Mouse (Mus musculus) gastrocnemius, adult 8-10 months (tissue): ENCODE results near the gene Stub1. TPM values are rescaled to one million over a fixed set of nuclear protein-coding genes. Genes with fewer than 3 reads are reported as not detected.

Source experiments
- DNase-seq, 2 experiments: peaks; one replicate each; pipeline ENCODE4 v3.0.0; 2022; ENCODE audit warnings: low spot score in 2 of 2
- microRNA-seq: library from miRNA; unstranded; fragments of <30 nt; microRNA quantifications from one replicate; pipeline ENCODE4 v1.2.0, GENCODE M21; 2022
- total RNA-seq, 4 experiments: library from RNA; stranded (reverse); gene quantifications; 2 replicates each; pipeline ENCODE4 v1.2.4; 2022

Stub1 gene
- total RNA-seq, 4 experiments from 2014 or later: 87.3 to 101 (median 91.1) TPM

GRCm38 (mm10) chr17:25791843-25792527, 41.2 kb downstream of the Stub1 start:
- DNase-seq: peak; percentile 73 to 76

GRCm38 (mm10) chr17:25791320-25791842, 41.8 kb downstream of the Stub1 start:
- DNase-seq: no peak

GRCm38 (mm10) chr17:25786781-25787504, 46.3 kb downstream of the Stub1 start:
- no peak for DNase-seq

DNA sequence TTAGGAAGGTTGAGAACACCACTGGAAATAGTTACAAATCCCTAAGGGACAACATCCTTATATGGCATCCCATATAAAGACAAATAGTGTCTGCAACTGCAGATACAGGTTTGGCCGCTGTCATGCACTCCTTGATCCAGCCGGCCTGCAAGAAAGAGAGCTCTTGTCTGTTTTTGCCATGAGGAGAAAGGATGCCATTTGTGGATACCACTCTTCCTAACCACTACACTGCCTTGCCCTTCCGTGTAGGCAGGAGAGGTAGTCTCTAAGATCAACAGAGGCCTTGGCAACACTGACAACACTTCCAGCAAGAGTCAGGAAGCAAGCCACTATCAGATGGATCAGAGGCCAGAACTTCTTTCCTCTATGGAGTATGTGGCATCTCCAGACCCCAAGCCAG, 46.9 kb downstream of the Stub1 start, which contains the start of gene Ccdc78:
Gene Ccdc78, plus strand, starts transcription at position 301 of the 400 bp plus-strand sequence.
- no peak for DNase-seq

DNA sequence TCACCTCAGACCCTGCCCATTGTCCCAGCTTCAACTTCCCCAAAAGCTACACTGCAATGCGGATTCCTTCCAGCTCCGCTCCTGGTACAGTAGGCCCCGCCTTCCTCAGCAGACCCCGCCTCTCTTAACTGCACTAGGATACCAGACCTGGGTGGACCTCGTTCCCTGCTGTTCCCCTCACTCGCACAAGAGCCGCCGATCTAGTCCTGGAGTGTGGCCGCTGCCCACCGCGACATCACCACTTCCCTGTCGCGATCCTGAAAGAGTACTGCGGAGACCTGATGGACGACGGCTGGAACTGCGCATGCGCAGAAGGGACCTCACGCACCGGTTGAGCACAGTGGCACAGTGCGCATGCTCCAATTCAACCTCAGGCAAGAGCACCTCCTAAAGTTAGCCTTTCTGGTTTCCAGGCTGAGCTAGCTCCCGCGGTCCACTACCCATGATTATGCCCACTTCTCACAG, 47.9 kb downstream of the Stub1 start, which contains the start of gene Haghl:
Gene Haghl, minus strand, starts transcription at position 393 of the 465 bp plus-strand sequence.
- DNase-seq: peak; percentile 90 to 95

DNA sequence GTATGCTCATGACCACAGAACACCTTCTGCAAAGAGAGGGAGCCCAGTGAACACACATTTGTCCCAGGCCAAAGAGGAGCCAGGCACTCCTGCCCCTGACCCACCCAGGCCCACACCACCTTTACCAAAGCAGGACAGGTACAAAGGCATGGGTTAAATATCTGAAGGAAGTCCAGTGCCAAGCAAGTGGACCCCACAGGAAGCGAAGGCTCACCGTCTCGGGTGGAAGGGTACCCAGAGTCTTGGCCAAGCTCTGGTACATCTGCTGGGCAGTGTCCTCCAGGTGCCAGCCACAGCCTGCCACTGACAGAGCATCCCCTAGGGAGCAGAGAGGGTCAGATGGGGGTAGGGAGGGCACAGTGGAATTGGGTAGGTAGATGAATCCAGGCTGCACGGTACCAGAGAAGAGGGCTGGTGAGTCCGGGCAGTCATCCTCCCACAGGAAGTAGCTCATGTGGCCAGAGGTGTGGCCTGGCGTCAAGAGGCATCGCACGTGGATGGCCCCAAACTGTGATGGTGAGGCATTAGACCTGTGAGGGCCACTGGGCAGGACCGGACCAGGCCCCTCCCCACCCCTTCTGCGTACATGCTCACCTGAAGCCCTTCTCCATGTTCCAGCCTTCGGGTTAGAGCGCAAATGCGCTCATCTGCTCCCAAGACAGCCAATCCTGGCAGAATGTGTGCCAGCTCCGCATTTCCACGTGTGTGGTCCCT, 49.2 kb downstream of the Stub1 start:
- no peak for DNase-seq

DNA sequence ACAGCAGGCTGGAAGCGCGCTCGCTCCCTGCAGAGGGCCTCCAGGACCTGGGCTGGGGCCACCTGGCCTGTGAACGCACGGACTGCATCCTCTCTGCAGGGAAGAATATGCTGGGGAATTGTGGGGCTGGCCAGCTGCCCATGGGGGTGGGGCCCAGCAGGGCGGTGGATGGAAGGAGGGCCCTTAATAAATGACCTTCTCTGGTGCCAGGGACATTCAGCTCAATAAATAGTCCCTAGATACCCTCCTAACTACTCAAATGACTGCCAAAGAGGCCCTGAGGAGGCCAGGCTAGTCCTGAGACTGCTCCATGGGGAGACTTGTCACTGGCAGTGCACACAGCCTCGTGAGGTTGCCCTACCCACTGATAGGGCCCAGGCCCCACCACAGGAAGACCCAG, 50.1 kb downstream of the Stub1 start:
- DNase-seq: no peak

DNA sequence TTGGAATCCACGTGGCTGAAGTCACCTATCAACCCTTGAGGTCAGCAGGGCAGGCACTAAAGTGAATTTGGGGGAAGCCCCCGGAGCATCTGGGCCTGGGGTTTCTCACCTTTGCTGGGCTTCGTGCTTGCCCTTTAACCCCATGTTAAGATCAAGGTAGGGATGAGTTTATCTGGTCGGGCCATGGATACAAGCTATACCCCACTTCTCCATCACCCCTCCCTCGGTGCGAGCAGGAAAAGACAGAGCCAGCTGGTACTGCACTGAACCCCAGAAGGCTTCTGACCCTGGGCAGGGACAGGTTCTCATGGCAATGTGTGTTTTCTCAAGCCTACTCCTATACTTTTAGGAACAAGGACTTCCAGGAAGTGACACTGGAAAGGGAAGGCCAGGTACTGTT, 51.9 kb downstream of the Stub1 start:
- no peak for DNase-seq

Small RNAs within 50 kb of the gene (microRNA-seq; reads per million reads assigned to microRNA genes)
- not detected for gene Mir3082
- gene Mir6966: not detected

Other genes with a start within 250 kb of the Stub1 start
- not detected for gene Gng13, start 116.2 kb downstream of the Stub1 start, total RNA-seq
- gene Chtf18, start 106.0 kb downstream of the Stub1 start, total RNA-seq: 1 to 10 TPM in 1 of 4 experiments, under 1 TPM in 3; 0.87 to 1.4 (median 0.94) TPM
- 1 to 10 TPM; 2.4 to 3.5 (median 3.1) TPM for gene Rpusd1, start 105.7 kb downstream of the Stub1 start, total RNA-seq
- not detected for gene Mslnl, start 97.4 kb downstream of the Stub1 start, total RNA-seq
- gene Msln, start 79.0 kb downstream of the Stub1 start, total RNA-seq: under 1 TPM in 2 of 4 experiments, not detected in 2; 0.13 TPM
- gene Narfl, start 59.6 kb downstream of the Stub1 start, total RNA-seq: 10 to 100 TPM; 24.4 to 29.6 (median 26.5) TPM
- 10 to 100 TPM in 3 of 4 experiments, 1 to 10 TPM in 1; 9.4 to 12.1 (median 10.1) TPM for gene Haghl, start 47.7 kb downstream of the Stub1 start, total RNA-seq
- gene Ccdc78, start 46.8 kb downstream of the Stub1 start, total RNA-seq: not detected
- gene Fam173a, start 40.5 kb downstream of the Stub1 start, total RNA-seq: 10 to 100 TPM; 46.3 to 53.3 (median 47.6) TPM
- 1 to 10 TPM in 1 of 4 experiments, not detected in 3; 1.2 TPM for gene AC134908.4, start 37.7 kb downstream of the Stub1 start, total RNA-seq
- 10 to 100 TPM; 39.6 to 52.1 (median 46.8) TPM for gene Metrn, start 36.3 kb downstream of the Stub1 start, total RNA-seq
- 1 to 10 TPM in 1 of 4 experiments, under 1 TPM in 3; 0.27 to 1.0 (median 0.71) TPM for gene Fbxl16, start 24.3 kb downstream of the Stub1 start, total RNA-seq
- 10 to 100 TPM in 3 of 4 experiments, 1 to 10 TPM in 1; 9.8 to 13.2 (median 11.7) TPM for gene Wdr24, start 9.8 kb downstream of the Stub1 start, total RNA-seq
- gene Jmjd8, start 4.5 kb downstream of the Stub1 start, total RNA-seq: 10 to 100 TPM; 11.0 to 13.0 (median 11.4) TPM
- 10 to 100 TPM in 3 of 4 experiments, 1 to 10 TPM in 1; 9.5 to 18.5 (median 16.7) TPM for gene Rhbdl1, start 3.9 kb upstream of the Stub1 start, total RNA-seq
- 10 to 100 TPM in 2 of 4 experiments, 1 to 10 TPM in 2; 9.1 to 15.3 (median 12.3) TPM for gene Gm20683, start 8.4 kb upstream of the Stub1 start, total RNA-seq
- gene Rhot2, start 11.4 kb upstream of the Stub1 start, total RNA-seq: 10 to 100 TPM; 63.3 to 72.7 (median 68.0) TPM
- 1 to 10 TPM in 1 of 4 experiments, under 1 TPM in 3; 0.36 to 1.6 (median 0.84) TPM for gene Wdr90, start 28.1 kb upstream of the Stub1 start, total RNA-seq
- gene Mcrip2, start 35.4 kb upstream of the Stub1 start, total RNA-seq: 100 to 1,000 TPM in 1 of 4 experiments, 10 to 100 TPM in 3; 87.4 to 108 (median 92.5) TPM
- 10 to 100 TPM; 27.4 to 42.1 (median 31.3) TPM for gene Mettl26, start 41.7 kb upstream of the Stub1 start, total RNA-seq
- gene Wfikkn1, start 47.5 kb upstream of the Stub1 start, total RNA-seq: under 1 TPM; 0.15 to 0.62 (median 0.38) TPM
- gene Rab40c, start 86.3 kb upstream of the Stub1 start, total RNA-seq: 10 to 100 TPM in 3 of 4 experiments, 1 to 10 TPM in 1; 7.9 to 13.3 (median 12.7) TPM
- gene Pigq, start 111.5 kb upstream of the Stub1 start, total RNA-seq: 10 to 100 TPM; 18.1 to 21.0 (median 18.8) TPM
- not detected for gene Nhlrc4, start 111.6 kb upstream of the Stub1 start, total RNA-seq
- gene A930017K11Rik, start 119.2 kb upstream of the Stub1 start, total RNA-seq: not detected
- 1 to 10 TPM; 2.9 to 5.0 (median 4.1) TPM for gene Capn15, start 152.4 kb upstream of the Stub1 start, total RNA-seq
- gene Rab11fip3, start 236.2 kb upstream of the Stub1 start, total RNA-seq: 10 to 100 TPM; 71.4 to 85.9 (median 78.5) TPM